ENCODE assay signal across 8 mouse cellular contexts in the genomic region with DNA sequence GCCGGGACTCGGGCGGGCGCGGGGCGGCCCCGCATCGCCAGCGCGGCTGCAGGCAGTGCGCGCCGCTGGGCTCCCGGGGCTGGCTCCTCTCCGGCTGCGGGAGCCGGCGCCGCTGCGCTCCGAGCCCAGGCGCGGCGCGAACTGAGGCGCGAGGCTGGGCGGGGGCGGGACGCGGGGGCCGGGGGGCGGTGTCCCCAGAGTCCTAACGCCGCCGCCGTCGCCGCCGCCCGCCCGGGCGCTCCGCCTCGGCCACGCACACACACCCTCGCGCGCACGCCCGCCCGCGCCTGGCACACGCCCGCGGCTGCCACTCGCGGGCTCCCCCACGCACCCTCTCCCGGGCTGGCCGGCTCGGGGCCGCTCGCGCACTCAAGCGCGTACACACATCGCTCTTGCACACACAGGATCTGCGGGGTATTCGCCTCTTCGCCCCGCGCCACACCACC. TPM values are rescaled to one million over a fixed set of nuclear protein-coding genes. Genes with fewer than 3 reads are reported as not detected.
DNase-seq lines count a peak whose midpoint lies in the region; ATAC-seq lines count a peak whose summit lies in the region.

Ptprt (minus strand) TSS at position 207 of the 446 bp plus-strand sequence.

- H3K27ac ChIP-seq in heart, embryonic 10.5 days, result peak within 1 kb of the TSS; percentile 42
- H3K27ac ChIP-seq in forebrain, embryonic 11.5 days (ENCODE audit: low read depth, low read length), result no peak within 1 kb of the TSS
- peak within 1 kb of the TSS; percentile 62 for H3K27ac ChIP-seq in midbrain, embryonic 13.5 days

- peak within 1 kb of the TSS; percentile 49 for H3K9ac ChIP-seq in forebrain, embryonic 11.5 days (ENCODE audit: low read length)
- peak within 1 kb of the TSS; percentile 81 for H3K9ac ChIP-seq in midbrain, embryonic 13.5 days (replicated peaks)

- ATAC-seq in forebrain, embryonic 11.5 days (replicated peaks; ENCODE audit: low FRiP score), result peak; percentile 39
- ATAC-seq in midbrain, embryonic 13.5 days, result peak; percentile 54

- no peaks in the 10 kb centered on the region for H3K36me3 ChIP-seq in heart, embryonic 10.5 days
- H3K36me3 ChIP-seq in forebrain, embryonic 11.5 days (ENCODE audit: control insufficient read depth, insufficient read depth, low read length), result no peaks in the 10 kb centered on the region
- no peaks in the 10 kb centered on the region for H3K36me3 ChIP-seq in midbrain, embryonic 13.5 days

- 3% methylated on average over 60 of the region's 73 CpGs for WGBS in heart, embryonic 10.5 days
- WGBS in forebrain, embryonic 11.5 days, result 0% methylated on average over 15 of the region's 73 CpGs
- whole genome bisulfite sequencing in midbrain, embryonic 13.5 days, result 1% methylated on average over 46 of the region's 73 CpGs

- H3K4me3 ChIP-seq in heart, embryonic 10.5 days, result peak within 1 kb of the TSS; percentile 74
- peak within 1 kb of the TSS; percentile 53 for H3K4me3 ChIP-seq in forebrain, embryonic 11.5 days (ENCODE audit: low read depth, low read length)
- H3K4me3 ChIP-seq in midbrain, embryonic 13.5 days (replicated peaks), result peak within 1 kb of the TSS; percentile 65

- peak within 1 kb of the TSS; percentile 99 for H3K4me2 ChIP-seq in forebrain, embryonic 11.5 days (ENCODE audit: low read depth, low read length, severe bottlenecking)
- H3K4me2 ChIP-seq in midbrain, embryonic 13.5 days (replicated peaks), result peak within 1 kb of the TSS; percentile 98

- DNase-seq in heart, embryonic 10.5 days (ENCODE audit: low spot score), result no peak
- DNase-seq in heart, adult 18-20 months, result no peak
- DNase-seq in R1 (ENCODE audit: low read depth, low spot score), result peak; percentile 36
- peak; percentile 69 for DNase-seq in forebrain, embryonic 11.5 days (ENCODE audit: low spot score)
- peak in 1 of 2 experiments; percentile 13 for DNase-seq in layer of hippocampus, postnatal 14 days (ENCODE audit: low spot score in 2 of 2)
- DNase-seq in MN1 (ENCODE audit: low spot score), result no peak
- no peak for DNase-seq in kidney, postnatal 25 days

- peaks cover 77% of the 10 kb centered on the region for H3K27me3 ChIP-seq in heart, embryonic 10.5 days (ENCODE audit: insufficient read depth, poor library complexity, severe bottlenecking)
- peaks cover 34% of the 10 kb centered on the region for H3K27me3 ChIP-seq in forebrain, embryonic 11.5 days (ENCODE audit: control insufficient read depth, insufficient read depth, low read length)
- H3K27me3 ChIP-seq in midbrain, embryonic 13.5 days, result peaks cover 51% of the 10 kb centered on the region

- peaks cover 19% of the 10 kb centered on the region for H3K4me1 ChIP-seq in heart, embryonic 10.5 days
- peaks cover 9% of the 10 kb centered on the region for H3K4me1 ChIP-seq in forebrain, embryonic 11.5 days (replicated peaks; ENCODE audit: control insufficient read depth, insufficient read depth, low read length)
- H3K4me1 ChIP-seq in midbrain, embryonic 13.5 days (replicated peaks), result peaks cover 54% of the 10 kb centered on the region

- no peaks in the 10 kb centered on the region for H3K9me3 ChIP-seq in heart, embryonic 10.5 days
- H3K9me3 ChIP-seq in forebrain, embryonic 11.5 days (ENCODE audit: control insufficient read depth, low read length), result no peaks in the 10 kb centered on the region
- no peaks in the 10 kb centered on the region for H3K9me3 ChIP-seq in midbrain, embryonic 13.5 days

RNA-seq across cellular contexts. Expression of gene Ptprt, which starts in this region (rescaled TPM):
- polyA plus RNA-seq in heart, embryonic 10.5 days (2016; fragmentation: Nextera tagmentation; extraction: Ambion mirVana), result 0.31 and 0.51 TPM in 2 replicates
- under 1 TPM; 0.08 to 0.25 TPM for total RNA-seq in heart, adult 18-20 months (2021)
- polyA plus RNA-seq in forebrain, embryonic 11.5 days (2014; fragmentation: Nextera tagmentation; extraction: Ambion mirVana), result 1.2 and 1.8 TPM in 2 replicates
- total RNA-seq in layer of hippocampus, postnatal 14 days (2021), result 10 to 100 TPM; 50.9 to 52.6 TPM
- 6.2 and 7.5 TPM in 2 replicates for polyA plus RNA-seq in midbrain, embryonic 13.5 days (2015; fragmentation: Nextera tagmentation; extraction: Ambion mirVana)

Comparison
In these comparisons a context has a peak if more than half of its experiments do, and no peak if none do; other contexts are left out.
1. RNA of gene Ptprt (total RNA-seq): 50.9 to 52.6 TPM in layer of hippocampus, postnatal 14 days; 0.08 to 0.25 TPM in heart, adult 18-20 months; every median in the first group is over 10 times any median in the second.
2. DNase-seq: peak in R1 (single experiment) and forebrain, embryonic 11.5 days (single experiment); none in heart, embryonic 10.5 days (single experiment), heart, adult 18-20 months (0 of 2), MN1 (single experiment) and kidney, postnatal 25 days (0 of 2).
3. Peak in every context shown above with its lines, with median percentiles within 50 percentile points of each other: H3K4me3 ChIP-seq.